Mouse (Mus musculus): ENCODE results near the gene Kxd1.

DNA sequence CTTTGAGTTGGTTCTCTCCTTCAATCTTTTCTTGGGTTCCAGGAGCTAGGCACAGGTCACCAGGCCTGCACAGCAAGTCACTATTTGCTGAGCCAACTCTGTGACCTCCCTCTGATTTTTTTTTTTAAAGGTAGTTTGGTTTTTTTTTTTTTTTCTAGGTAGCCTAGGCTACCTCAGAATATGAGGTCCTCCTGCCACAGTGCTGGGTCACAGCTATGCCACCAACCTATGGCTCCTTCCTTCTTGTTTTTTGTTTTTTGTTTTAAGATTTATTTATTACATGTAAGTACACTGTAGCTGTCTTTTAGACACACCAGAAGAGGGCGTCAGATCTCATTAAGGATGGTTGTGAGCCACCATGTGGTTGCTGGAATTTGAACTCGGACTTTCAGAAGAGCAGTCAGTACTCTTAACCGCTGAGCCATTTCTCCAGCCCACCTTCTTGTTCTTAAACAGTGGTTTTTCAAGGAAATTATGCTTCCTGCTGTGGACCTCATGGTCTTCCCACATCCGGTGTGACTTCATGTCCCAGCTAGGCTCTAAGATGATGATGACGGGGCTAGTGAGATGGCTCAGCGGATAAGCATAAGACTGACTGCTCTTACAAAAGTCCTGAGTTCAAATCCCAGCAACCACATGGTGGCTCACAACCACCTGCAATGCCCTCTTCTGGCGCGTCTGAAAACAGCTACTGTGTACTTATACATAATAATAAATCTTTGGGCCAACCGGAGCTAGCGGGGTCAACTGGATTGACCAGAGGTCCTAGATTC lies 21.8 kb upstream of the Kxd1 start:
- TF ChIP-seq CTCF (conservative IDR thresholded peaks at IDR 0.05; ENCODE audit: low read length) (no peak), NANOG (IDR thresholded peaks at IDR 0.05; ENCODE audit: borderline replicate concordance, low read length) (no peak), POU5F1 (IDR thresholded peaks at IDR 0.05; ENCODE audit: borderline replicate concordance, low read length) (no peak)
